Mouse (Mus musculus): ENCODE results near the gene Cenpi. TPM values are rescaled to one million over a fixed set of nuclear protein-coding genes. Genes with fewer than 3 reads are reported as not detected.

Cenpi gene
- polyA plus RNA-seq, 1 experiment from 2014 or later: 30.9 TPM

DNA sequence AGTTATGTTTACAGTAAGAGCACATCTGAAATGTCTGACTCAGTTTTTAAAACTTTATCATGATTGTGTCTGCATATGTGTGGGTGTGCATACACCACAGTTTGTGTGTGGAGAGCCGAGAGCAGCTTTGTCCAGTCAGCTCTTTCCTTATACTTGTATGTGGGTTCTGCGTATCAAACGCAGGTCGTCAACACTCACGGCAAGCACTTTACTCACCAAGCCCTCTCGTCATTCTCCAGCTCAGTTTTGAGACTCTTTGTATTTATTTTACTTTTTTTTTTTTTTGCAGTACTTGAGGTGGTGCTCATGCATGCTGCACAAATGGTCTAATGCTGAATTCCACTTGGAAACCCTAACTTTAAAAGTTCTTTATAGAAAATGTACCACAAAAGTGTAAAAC is 42.3 kb downstream of the Cenpi start:
- Histone ChIP-seq H3K27ac (ENCODE audit: low read length) (no peak overlapping the region), H3K36me3 (ENCODE audit: insufficient read depth, low read length) (no peaks in the 10 kb centered on the region), H3K4me1 (ENCODE audit: insufficient read depth, low read length) (no peaks in the 10 kb centered on the region), H3K4me2 (replicated peaks; ENCODE audit: low read depth, low read length) (no peak overlapping the region), H3K4me3 (ENCODE audit: low read length) (no peak overlapping the region), H3K9me3 (ENCODE audit: low read length) (no peaks in the 10 kb centered on the region), H3K27me3 (ENCODE audit: insufficient read depth, low read length) (no peaks in the 10 kb centered on the region), H3K9ac (replicated peaks; ENCODE audit: low read length) (no peak overlapping the region)
- 89% methylated on average over 6 of the region's 6 CpGs for WGBS
- ATAC-seq (ENCODE audit: low FRiP score, low TSS enrichment): no peak

GRCm38 (mm10) chrX:134353848-134354247 is 46.0 kb downstream of the Cenpi start:
- no peak overlapping the region for H3K9ac ChIP-seq (replicated peaks; ENCODE audit: low read length)
- no peak overlapping the region for H3K4me2 ChIP-seq (replicated peaks; ENCODE audit: low read depth, low read length)
- no peaks in the 10 kb centered on the region for H3K27me3 ChIP-seq (ENCODE audit: insufficient read depth, low read length)
- ATAC-seq (ENCODE audit: low FRiP score, low TSS enrichment): no peak
- no peaks in the 10 kb centered on the region for H3K4me1 ChIP-seq (ENCODE audit: insufficient read depth, low read length)
- H3K9me3 ChIP-seq (ENCODE audit: low read length): no peaks in the 10 kb centered on the region
- H3K4me3 ChIP-seq (ENCODE audit: low read length): no peak overlapping the region
- no peak overlapping the region for H3K27ac ChIP-seq (ENCODE audit: low read length)
- H3K36me3 ChIP-seq (ENCODE audit: insufficient read depth, low read length): no peaks in the 10 kb centered on the region

DNA sequence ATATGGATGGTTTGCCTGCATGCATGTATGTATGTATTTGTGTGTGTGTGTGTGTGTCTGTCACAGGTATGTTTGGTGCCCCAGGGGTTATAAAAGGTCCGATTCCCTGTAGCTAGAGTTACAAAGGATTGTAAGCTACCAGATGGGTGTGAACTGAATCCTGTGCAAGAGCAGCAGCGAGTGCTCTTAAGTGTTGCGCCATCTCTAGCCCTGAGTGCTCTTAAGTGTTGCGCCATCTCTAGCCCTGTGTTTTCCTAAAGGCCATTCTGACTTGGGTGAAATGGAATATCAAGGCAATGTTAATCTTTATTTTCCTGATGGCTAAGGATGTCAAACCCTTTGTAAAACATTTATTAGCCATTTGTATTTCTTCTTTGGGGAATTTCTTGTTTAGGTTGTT is 51.5 kb downstream of the Cenpi start:
- Histone ChIP-seq H3K36me3 (ENCODE audit: insufficient read depth, low read length) (peaks cover 4% of the 10 kb centered on the region; the same call in 1 of the 2 replicates), H3K27me3 (ENCODE audit: insufficient read depth, low read length) (no peaks in the 10 kb centered on the region), H3K4me1 (ENCODE audit: insufficient read depth, low read length) (no peaks in the 10 kb centered on the region), H3K9ac (replicated peaks; ENCODE audit: low read length) (no peak overlapping the region), H3K27ac (ENCODE audit: low read length) (no peak overlapping the region), H3K4me3 (ENCODE audit: low read length) (no peak overlapping the region), H3K9me3 (ENCODE audit: low read length) (no peaks in the 10 kb centered on the region), H3K4me2 (replicated peaks; ENCODE audit: low read depth, low read length) (no peak overlapping the region)
- ATAC-seq (ENCODE audit: low FRiP score, low TSS enrichment): no peak
- 85% methylated on average over 4 of the region's 4 CpGs for WGBS

GRCm38 (mm10) chrX:134362156-134362555 is 54.3 kb downstream of the Cenpi start:
- WGBS: 93% methylated on average over 4 of the region's 4 CpGs
- no peak overlapping the region for H3K4me3 ChIP-seq (ENCODE audit: low read length)
- H3K27ac ChIP-seq (ENCODE audit: low read length): no peak overlapping the region
- H3K4me1 ChIP-seq (ENCODE audit: insufficient read depth, low read length): no peaks in the 10 kb centered on the region
- no peak overlapping the region for H3K9ac ChIP-seq (replicated peaks; ENCODE audit: low read length)
- no peak for ATAC-seq (ENCODE audit: low FRiP score, low TSS enrichment)
- peaks cover 4% of the 10 kb centered on the region; the same call in 1 of the 2 replicates for H3K36me3 ChIP-seq (ENCODE audit: insufficient read depth, low read length)
- H3K4me2 ChIP-seq (replicated peaks; ENCODE audit: low read depth, low read length): no peak overlapping the region
- no peaks in the 10 kb centered on the region for H3K9me3 ChIP-seq (ENCODE audit: low read length)
- H3K27me3 ChIP-seq (ENCODE audit: insufficient read depth, low read length): no peaks in the 10 kb centered on the region

GRCm38 (mm10) chrX:134365421-134365820 is 57.5 kb downstream of the Cenpi start:
- H3K27me3 ChIP-seq (ENCODE audit: insufficient read depth, low read length): no peaks in the 10 kb centered on the region
- ATAC-seq (ENCODE audit: low FRiP score, low TSS enrichment): no peak
- 56% methylated on average over 1 of the region's 1 CpGs for WGBS

GRCm38 (mm10) chrX:134366547-134366946 is 58.7 kb downstream of the Cenpi start:
- H3K4me2 ChIP-seq (replicated peaks; ENCODE audit: low read depth, low read length): no peak overlapping the region
- no peak overlapping the region for H3K4me3 ChIP-seq (ENCODE audit: low read length)
- no peaks in the 10 kb centered on the region for H3K27me3 ChIP-seq (ENCODE audit: insufficient read depth, low read length)
- H3K9ac ChIP-seq (replicated peaks; ENCODE audit: low read length): no peak overlapping the region
- no peaks in the 10 kb centered on the region for H3K4me1 ChIP-seq (ENCODE audit: insufficient read depth, low read length)
- H3K27ac ChIP-seq (ENCODE audit: low read length): no peak overlapping the region
- no peaks in the 10 kb centered on the region for H3K9me3 ChIP-seq (ENCODE audit: low read length)
- WGBS: 67% methylated on average over 3 of the region's 3 CpGs
- H3K36me3 ChIP-seq (ENCODE audit: insufficient read depth, low read length): peaks cover 4% of the 10 kb centered on the region; the same call in 1 of the 2 replicates
- no peak for ATAC-seq (ENCODE audit: low FRiP score, low TSS enrichment)

More at GRCm38 (mm10) chrX:134365421-134365820, 57.5 kb downstream of the Cenpi start:
- Histone ChIP-seq H3K4me2 (replicated peaks; ENCODE audit: low read depth, low read length) (no peak overlapping the region), H3K9ac (replicated peaks; ENCODE audit: low read length) (no peak overlapping the region), H3K9me3 (ENCODE audit: low read length) (no peaks in the 10 kb centered on the region), H3K4me1 (ENCODE audit: insufficient read depth, low read length) (no peaks in the 10 kb centered on the region), H3K36me3 (ENCODE audit: insufficient read depth, low read length) (peaks cover 4% of the 10 kb centered on the region; the same call in 1 of the 2 replicates), H3K27ac (ENCODE audit: low read length) (no peak overlapping the region), H3K4me3 (ENCODE audit: low read length) (no peak overlapping the region)

- Histone ChIP-seq H3K9ac (replicated peaks; ENCODE audit: low read length) (no peak overlapping the region), H3K36me3 (ENCODE audit: insufficient read depth, low read length) (no peaks in the 10 kb centered on the region), H3K4me1 (ENCODE audit: insufficient read depth, low read length) (no peaks in the 10 kb centered on the region), H3K4me2 (replicated peaks; ENCODE audit: low read depth, low read length) (no peak overlapping the region), H3K9me3 (ENCODE audit: low read length) (no peaks in the 10 kb centered on the region), H3K27me3 (ENCODE audit: insufficient read depth, low read length) (peaks cover 5% of the 10 kb centered on the region; the same call in 1 of the 2 replicates), H3K27ac (ENCODE audit: low read length) (no peak overlapping the region), H3K4me3 (ENCODE audit: low read length) (no peak overlapping the region)
- ATAC-seq (ENCODE audit: low FRiP score, low TSS enrichment): no peak
- WGBS: 18% methylated on average over 1 of the region's 2 CpGs
Observed at GRCm38 (mm10) chrX:134371279-134371678, 63.4 kb downstream of the Cenpi start.

- Histone ChIP-seq H3K27ac (ENCODE audit: low read length) (no peak overlapping the region), H3K9me3 (ENCODE audit: low read length) (no peaks in the 10 kb centered on the region), H3K36me3 (ENCODE audit: insufficient read depth, low read length) (no peaks in the 10 kb centered on the region), H3K4me2 (replicated peaks; ENCODE audit: low read depth, low read length) (no peak overlapping the region), H3K4me1 (ENCODE audit: insufficient read depth, low read length) (no peaks in the 10 kb centered on the region), H3K27me3 (ENCODE audit: insufficient read depth, low read length) (peaks cover 5% of the 10 kb centered on the region; the same call in 1 of the 2 replicates), H3K4me3 (ENCODE audit: low read length) (no peak overlapping the region), H3K9ac (replicated peaks; ENCODE audit: low read length) (no peak overlapping the region)
- WGBS: 80% methylated on average over 1 of the region's 1 CpGs
- no peak for ATAC-seq (ENCODE audit: low FRiP score, low TSS enrichment)
Observed at GRCm38 (mm10) chrX:134374190-134374589, 66.3 kb downstream of the Cenpi start.

DNA sequence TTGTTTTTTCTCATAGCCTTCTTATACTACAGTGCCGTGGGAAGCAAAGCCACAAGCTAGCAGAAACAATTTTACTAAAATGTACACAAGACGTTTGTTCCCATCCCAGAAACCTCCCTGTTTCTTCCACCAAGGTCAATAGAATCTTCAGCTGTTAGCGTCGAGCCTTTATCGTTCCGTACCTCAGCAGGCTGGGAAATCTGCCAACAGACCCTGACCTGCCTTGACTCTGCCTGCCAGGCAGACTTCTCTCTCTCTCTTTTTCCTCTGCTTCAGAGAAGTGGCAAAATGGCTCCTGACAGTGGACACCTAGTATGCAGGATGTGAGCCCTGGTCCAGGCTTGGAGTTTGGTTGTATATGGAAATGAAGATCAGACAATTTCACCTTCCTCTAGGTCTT is 77.0 kb downstream of the Cenpi start:
- WGBS: 78% methylated on average over 6 of the region's 6 CpGs
- peaks cover 5% of the 10 kb centered on the region; the same call in 1 of the 2 replicates for H3K27me3 ChIP-seq (ENCODE audit: insufficient read depth, low read length)
- H3K27ac ChIP-seq (ENCODE audit: low read length): no peak overlapping the region
- H3K4me2 ChIP-seq (replicated peaks; ENCODE audit: low read depth, low read length): no peak overlapping the region
- ATAC-seq (ENCODE audit: low FRiP score, low TSS enrichment): no peak
- no peak overlapping the region for H3K9ac ChIP-seq (replicated peaks; ENCODE audit: low read length)
- no peaks in the 10 kb centered on the region for H3K9me3 ChIP-seq (ENCODE audit: low read length)
- H3K4me3 ChIP-seq (ENCODE audit: low read length): no peak overlapping the region
- H3K4me1 ChIP-seq (ENCODE audit: insufficient read depth, low read length): no peaks in the 10 kb centered on the region
- H3K36me3 ChIP-seq (ENCODE audit: insufficient read depth, low read length): no peaks in the 10 kb centered on the region

DNA sequence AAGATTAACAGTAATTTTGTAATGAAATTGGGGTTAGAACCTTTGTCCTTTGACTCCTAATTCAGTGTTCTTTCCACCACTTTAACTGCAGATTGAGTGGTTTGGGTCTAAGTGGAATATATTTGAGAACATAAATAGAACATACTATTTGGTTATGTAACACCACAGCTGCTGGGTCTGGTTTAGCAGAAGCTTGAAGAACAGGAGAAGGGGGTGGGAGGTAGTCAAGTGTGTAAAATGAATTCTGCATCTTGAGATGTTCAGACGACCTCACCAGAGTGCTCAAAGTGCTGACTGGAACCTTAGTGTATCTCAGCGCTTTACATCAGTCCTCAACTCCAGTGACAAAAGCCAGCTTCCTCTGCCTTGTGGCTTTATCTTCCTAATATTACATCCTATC is 91.1 kb downstream of the Cenpi start:
- no peak overlapping the region for H3K4me3 ChIP-seq (ENCODE audit: low read length)

More for the DNA sequence above, 91.1 kb downstream of the Cenpi start:
- Histone ChIP-seq H3K4me2 (replicated peaks; ENCODE audit: low read depth, low read length) (no peak overlapping the region), H3K36me3 (ENCODE audit: insufficient read depth, low read length) (no peaks in the 10 kb centered on the region), H3K27ac (ENCODE audit: low read length) (no peak overlapping the region), H3K9me3 (ENCODE audit: low read length) (no peaks in the 10 kb centered on the region), H3K27me3 (ENCODE audit: insufficient read depth, low read length) (no peaks in the 10 kb centered on the region; the same call in 1 of the 2 replicates), H3K4me1 (ENCODE audit: insufficient read depth, low read length) (no peaks in the 10 kb centered on the region), H3K9ac (replicated peaks; ENCODE audit: low read length) (no peak overlapping the region)
- WGBS: 59% methylated on average over 2 of the region's 2 CpGs
- ATAC-seq (ENCODE audit: low FRiP score, low TSS enrichment): no peak
